Mouse (Mus musculus) heart, postnatal 0 days (tissue): ENCODE measurements around the gene Ankrd17.

Experiments used
- CTCF ChIP-seq: IDR thresholded peaks from 2 replicates; pipeline ENCODE4 v1.5.1; 2016; ENCODE audit warnings: antibody characterized with exemption, control low read depth, low read depth
- EP300 ChIP-seq: IDR thresholded peaks from 2 replicates; pipeline ENCODE4 v1.6.1; 2016; ENCODE audit warnings: antibody characterized with exemption, low read depth

DNA sequence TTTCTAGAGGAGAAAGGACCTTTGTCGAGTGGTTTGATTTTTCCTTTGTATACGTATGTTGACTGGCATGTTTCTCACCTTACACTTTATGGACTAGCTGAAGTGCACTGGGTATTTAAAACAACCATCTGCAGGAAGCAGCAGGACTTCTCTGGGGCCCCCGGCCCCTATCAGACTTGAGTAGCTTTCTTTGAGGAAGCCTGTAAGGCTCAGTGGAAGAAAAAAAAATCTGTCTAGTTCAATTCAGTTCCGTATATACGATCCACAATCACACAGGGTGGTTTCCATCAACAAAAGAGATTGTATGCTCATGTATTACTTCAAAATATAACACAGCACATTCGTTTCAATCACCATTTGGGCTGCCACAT, 48.5 kb upstream of the Ankrd17 start:
- no peak for TF ChIP-seq EP300
- no peak for TF ChIP-seq CTCF
